Mouse (Mus musculus) erythroblast, adult 5-6 weeks (primary cell): ENCODE measurements around the gene Zcchc4. TPM values are rescaled to one million over a fixed set of nuclear protein-coding genes. Genes with fewer than 3 reads are reported as not detected.

Experiments used
- ATAC-seq: replicated peaks from 2 replicates; pipeline ENCODE4 v1.8.0; 2016; ENCODE audit warnings: moderate number of reproducible peaks, mild to moderate bottlenecking, moderate TSS enrichment, inconsistent platforms; ENCODE audit not compliant: poor library complexity, low FRiP score, severe bottlenecking
- total RNA-seq, 2 experiments: library from RNA; stranded (forward) in 1 of 2; stranded (reverse) in 1 of 2; fragments of 150-400 nt in 1 of 2; fragments of 200-764, 138-1000 nt in 1 of 2; gene quantifications; 2 replicates each; pipeline versions ENCODE4 v1.2.3 to v1.2.4; 2015 to 2017; ENCODE audit warnings: low replicate concordance in 2 of 2

Zcchc4 gene
- total RNA-seq, 2 experiments from 2014 or later, result 4.0 to 11.0 TPM

DNA sequence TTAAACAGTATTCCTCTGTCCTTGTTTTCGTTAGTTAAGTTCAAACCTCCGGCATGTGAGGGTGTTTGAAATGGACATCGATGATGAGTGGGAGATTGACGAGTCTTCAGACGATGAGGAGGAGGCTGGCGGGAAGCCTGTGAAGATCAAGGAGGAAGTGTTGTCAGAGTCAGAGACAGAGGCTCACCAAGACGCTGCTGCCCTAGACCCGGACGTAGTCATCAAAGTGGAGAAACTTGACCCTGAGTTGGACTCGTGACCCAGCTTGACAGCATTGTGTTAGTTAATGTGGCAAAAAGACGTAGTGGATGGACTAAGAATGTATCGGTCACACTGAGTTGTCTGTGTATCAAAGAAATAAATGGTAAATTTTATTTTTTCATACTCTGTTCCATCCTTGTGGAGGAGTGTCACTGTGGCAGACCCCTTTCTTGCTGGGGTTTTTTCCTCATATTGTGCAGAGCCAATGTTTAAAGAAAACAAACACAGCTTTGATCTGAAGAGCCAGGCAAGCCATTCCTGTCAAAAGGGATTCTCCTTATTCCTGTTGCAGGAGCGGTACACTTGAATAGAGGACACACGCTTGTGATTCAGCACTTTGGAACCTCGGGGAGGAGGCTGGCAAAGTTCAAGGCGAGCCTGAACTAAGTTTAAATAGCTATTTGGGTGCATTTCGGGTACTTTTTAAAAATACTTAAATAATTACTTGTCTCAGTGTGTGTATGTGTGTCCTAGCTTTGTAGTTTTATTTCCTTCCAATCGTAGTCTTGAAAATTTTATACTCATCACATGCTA is 91.3 kb downstream of the Zcchc4 start:
- ATAC-seq, result no peak

GRCm38 (mm10) chr5:52868918-52869703 is 93.9 kb downstream of the Zcchc4 start:
- no peak for ATAC-seq

DNA sequence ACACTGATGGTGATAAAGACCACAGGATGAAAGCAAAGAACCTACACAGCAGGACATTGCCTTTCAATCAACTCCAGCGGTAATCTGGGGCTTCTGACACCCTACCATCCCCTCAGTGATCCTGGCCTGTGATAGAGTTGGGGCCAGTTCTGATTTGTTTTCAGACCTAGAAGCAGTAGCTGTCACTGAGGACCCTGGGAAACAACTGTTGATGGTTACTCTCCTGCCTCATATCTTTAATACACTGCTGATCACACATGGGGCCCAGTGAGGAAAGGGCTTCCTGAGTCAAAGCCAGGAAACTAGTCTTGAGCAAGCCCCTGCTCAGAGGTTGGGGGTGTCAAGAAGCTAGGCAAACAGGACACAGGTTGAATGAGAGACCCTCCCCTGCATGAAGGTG is 96.3 kb downstream of the Zcchc4 start:
- no peak for ATAC-seq

- no peak for ATAC-seq
Measured at GRCm38 (mm10) chr5:52871986-52872385, 96.8 kb downstream of the Zcchc4 start.

Other genes with a start within 250 kb of the Zcchc4 start
- not detected in 2 replicates for gene Lgi2, start 208.9 kb upstream of the Zcchc4 start, total RNA-seq (2015; ENCODE audit: low replicate concordance)
- gene Lgi2, start 208.9 kb upstream of the Zcchc4 start, total RNA-seq (2017; ENCODE audit: low replicate concordance), result not detected in 2 replicates
- gene Sepsecs, start 105.7 kb upstream of the Zcchc4 start, total RNA-seq (2015; ENCODE audit: low replicate concordance), result 1.9 and 7.3 TPM in 2 replicates
- 7.2 and 11.5 TPM in 2 replicates for gene Sepsecs, start 105.7 kb upstream of the Zcchc4 start, total RNA-seq (2017; ENCODE audit: low replicate concordance)
- gene Pi4k2b, start 33.8 kb upstream of the Zcchc4 start, total RNA-seq (2015; ENCODE audit: low replicate concordance), result 33.6 and 40.3 TPM in 2 replicates
- gene Pi4k2b, start 33.8 kb upstream of the Zcchc4 start, total RNA-seq (2017; ENCODE audit: low replicate concordance), result 40.6 and 62.6 TPM in 2 replicates
- 9.0 and 9.4 TPM in 2 replicates for gene Anapc4, start 58.6 kb downstream of the Zcchc4 start, total RNA-seq (2015; ENCODE audit: low replicate concordance)
- gene Anapc4, start 58.6 kb downstream of the Zcchc4 start, total RNA-seq (2017; ENCODE audit: low replicate concordance), result 24.0 and 30.7 TPM in 2 replicates